Mouse (Mus musculus) brain, adult 2 months (tissue): ENCODE measurements at regions not wholly inside any gene's neighbourhood (a gene's known extent, or its start where the extent isn't known, plus 50 kb on each side); places are given as distances from the start of the nearest gene placed in this dataset.
"Not testable (repeated sequence)": the region's sequence is repeated elsewhere in the genome, so short reads cannot be mapped to it uniquely, and the experiment has no call there.

Experiments
- DNase-seq: peaks from one replicate; pipeline ENCODE4 v3.0.0; 2011; ENCODE audit warnings: low read depth, low spot score

DNA sequence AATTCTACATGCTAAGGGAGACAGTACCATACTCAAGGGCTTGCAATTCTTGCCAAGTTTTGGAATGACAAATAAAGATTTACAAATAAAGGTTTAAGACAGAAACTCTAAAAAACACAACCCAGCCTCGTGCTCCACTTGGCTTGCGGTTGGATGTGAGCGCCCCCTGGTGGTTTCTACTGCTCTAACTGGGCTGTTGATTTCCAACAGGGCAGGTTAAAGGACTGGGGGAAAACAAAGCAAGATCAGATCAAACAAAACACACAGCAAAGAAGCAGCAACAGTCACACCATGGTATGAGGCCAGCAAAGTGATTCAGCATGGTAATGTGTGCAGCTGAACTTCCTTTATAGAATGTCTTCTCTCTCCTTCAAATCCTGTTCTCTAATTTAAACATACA lies 339.2 kb downstream of the Adam3 start:
- peak; percentile 80 for DNase-seq

GRCm38 (mm10) chr8:24383963-24384435 lies 341.7 kb downstream of the Adam3 start:
- DNase-seq: no peak

- DNase-seq: no peak
Observed at GRCm38 (mm10) chr8:24383130-24383962, 342.3 kb downstream of the Adam3 start.

DNA sequence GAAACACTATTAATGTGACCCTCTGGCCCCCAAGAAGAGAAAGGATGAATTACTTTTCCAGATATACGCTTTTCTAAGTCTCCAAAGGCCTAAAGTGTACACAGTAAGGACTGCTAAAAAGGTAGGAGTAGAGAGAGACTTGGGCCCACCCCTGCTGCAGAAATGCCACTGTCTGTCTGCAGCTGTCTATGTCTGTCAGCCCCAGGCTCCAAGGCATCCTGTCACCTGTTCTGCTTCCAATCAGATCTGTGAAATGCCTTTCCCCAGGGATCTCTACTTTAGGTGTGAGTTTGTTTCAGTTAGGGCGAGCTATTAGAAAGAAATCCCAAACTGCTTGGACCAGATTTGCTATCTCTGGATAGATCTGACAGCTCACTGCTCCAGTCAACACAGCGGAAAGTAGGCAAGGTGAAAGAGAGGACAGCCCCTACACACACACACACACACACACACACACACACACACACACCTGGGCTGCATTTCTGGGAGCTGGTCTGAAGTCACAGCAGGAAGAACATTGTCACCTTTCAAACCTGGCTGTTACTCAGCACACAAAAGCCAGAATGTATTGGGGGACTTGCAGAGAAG lies 343.9 kb downstream of the Adam3 start:
- DNase-seq: no peak

GRCm38 (mm10) chr8:24378070-24378469 lies 347.6 kb downstream of the Adam3 start:
- DNase-seq: no peak

GRCm38 (mm10) chr8:24376846-24377245 lies 348.8 kb downstream of the Adam3 start:
- DNase-seq: not testable (repeated sequence)

GRCm38 (mm10) chr8:24374503-24374902 lies 351.1 kb downstream of the Adam3 start:
- no peak for DNase-seq

DNA sequence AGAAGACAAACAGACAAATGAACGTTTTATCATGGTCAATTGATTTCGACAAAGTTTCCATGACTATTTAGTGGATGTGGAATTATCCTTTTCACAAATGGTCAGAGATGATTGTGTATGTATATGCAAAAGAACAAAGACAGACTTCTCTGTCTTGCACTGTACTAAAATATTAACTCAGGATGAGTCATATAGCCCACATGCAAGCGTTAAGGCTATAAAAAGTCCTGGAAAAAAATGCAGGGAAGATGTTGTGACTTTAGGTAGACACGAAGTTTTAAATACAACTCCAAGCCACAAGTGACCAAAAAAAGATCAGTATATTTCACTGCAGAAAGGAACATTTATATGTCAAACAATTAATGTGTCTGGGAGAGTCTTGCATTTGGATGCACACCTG lies 353.6 kb downstream of the Adam3 start:
- peak; percentile 51 for DNase-seq

GRCm38 (mm10) chr8:24366000-24366399 lies 359.7 kb downstream of the Adam3 start:
- DNase-seq: peak; percentile 78

DNA sequence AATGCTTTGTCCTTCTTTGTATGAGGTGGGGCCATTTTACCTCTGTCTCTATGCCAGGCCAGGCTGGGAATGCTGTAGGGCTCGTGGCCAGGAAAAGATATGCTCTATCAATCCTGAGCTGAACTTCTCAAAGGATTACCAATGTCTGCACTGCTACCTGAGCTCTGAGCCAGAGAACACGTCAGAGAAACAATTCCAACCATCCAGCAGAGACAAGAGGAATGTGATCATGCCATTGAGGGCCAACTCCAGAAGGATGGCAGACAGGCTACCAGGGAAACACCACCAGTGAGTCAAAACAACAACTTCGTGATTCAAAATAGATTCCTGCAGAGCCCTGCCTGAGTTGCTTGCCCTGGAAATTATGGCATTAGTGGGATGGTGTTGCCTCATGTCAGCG lies 361.0 kb downstream of the Adam3 start:
- no peak for DNase-seq

DNA sequence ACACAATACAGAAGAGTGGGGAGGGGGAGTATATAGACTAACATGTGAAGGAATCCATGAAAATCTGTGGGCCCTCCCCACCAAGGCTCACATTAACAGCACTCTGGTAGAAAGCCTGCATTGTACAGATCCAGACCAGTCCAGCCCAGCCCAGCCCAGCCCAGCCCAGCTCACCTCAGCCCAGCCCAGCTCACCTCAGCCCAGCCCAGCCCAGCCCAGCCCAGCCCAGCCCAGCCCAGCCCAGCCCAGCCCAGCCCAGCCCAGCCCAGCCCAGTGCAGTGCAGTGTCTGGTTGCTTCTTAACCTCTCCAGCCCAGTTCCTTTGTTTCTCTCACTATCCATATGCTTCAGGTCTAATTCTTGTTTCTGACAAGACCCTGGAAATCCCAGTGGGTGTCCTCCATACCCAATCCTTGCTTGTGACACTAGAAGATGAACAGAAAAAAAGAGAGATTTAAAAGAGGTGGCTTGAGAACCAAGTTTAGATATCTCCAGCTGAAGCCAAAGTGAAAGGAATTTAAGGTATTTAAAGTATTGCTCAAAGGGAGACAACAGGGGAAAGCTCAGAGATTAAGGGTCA lies 366.5 kb downstream of the Adam3 start:
- no peak for DNase-seq

DNA sequence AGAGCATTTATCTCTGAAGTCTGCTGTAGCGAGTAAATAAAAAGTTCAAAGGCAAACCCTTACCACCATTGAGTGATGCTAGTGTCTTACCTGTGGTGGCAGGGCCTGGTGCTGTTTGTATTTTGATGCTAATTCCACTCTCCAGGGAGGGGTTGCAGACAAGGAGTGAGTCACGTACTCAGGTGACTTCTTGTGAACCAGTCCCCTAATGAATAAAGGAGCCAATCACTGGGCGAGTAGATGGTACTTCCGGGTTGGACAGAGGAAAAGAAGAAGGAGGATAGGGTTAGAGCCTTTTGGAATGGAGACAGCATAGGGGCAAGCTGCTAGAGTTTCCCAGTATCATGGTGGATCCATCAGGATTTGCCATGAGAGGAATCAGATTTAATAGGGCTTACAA lies 370.5 kb downstream of the Adam3 start:
- no peak for DNase-seq

- DNase-seq: no peak
Observed at GRCm38 (mm10) chr8:24353842-24354241, 371.8 kb downstream of the Adam3 start.

- no peak for DNase-seq
Observed at GRCm38 (mm10) chr8:24352322-24352721, 373.3 kb downstream of the Adam3 start.

DNA sequence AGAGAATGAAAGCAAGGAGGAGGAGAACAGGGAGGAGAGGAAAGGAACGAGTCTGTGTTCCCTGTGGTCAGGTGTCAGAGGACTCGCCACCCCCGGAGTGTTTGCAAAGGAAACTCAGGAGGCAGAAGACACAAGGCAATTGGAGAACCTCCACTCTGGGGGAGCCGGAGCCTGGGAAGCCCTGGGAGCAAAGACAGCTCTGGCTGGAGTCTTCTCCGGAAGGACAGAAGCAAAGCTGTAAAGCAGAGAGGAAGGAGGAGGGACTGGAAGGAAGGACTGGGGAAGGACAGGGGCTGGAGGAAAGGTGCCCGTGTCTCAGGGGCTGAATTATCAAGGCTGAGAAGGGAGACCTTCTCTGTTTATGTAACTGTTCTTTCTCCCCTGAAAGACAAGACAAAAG lies 373.9 kb downstream of the Adam3 start:
- DNase-seq: no peak

DNA sequence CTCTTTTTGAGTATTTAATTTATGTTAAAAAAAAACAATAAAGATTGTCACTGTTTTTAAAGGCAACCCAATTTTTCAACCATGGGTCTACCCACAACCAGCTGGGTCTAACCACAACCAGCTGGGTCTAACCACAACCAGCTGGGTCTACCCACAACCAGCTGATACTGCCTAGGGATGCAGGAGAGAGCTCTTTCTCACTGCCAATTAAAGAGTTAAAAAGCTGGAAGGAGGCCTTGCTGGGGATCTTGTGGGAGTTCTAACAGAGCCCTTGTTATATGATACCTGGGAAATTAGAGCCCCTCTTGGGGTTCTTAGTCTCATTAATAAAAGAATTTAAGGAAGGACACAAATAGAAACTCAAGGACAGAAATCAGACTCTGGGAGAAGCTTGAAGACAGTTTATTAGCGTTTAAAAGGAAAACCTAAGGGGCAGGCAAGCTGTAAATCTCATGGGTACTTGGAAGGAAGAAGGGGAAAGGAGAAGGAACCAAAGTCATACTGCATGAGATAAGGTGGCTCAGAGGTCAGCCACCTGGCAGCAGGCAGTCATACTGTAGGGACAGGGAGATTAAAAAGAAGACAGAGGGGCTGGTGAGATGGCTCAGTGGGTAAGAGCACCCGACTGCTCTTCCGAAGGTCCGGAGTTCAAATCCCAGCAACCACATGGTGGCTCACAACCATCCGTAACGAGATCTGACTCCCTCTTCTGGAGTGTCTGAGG lies 379.1 kb downstream of the Adam3 start:
- no peak for DNase-seq

- DNase-seq: peak; percentile 19
Observed at GRCm38 (mm10) chr8:24338694-24339093, 387.0 kb downstream of the Adam3 start.

DNA sequence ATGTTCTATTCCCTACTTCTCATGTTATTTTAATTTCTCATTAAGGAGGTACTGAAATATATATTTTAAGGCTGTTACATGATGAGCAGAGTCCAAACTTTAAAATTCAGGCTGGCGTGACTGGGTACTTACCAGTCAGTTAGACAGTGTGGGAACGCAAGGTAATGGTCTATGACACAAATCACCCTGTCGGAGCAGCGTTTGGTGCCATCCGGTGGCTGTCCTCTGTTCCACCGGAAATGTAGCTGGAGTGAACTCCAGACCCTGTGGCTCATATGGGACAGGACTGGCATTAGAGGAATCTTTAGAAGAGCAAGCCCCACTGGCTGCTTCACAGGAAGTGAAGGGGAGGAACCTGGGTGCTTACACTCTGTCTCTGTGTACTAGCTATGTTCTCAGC lies 388.0 kb downstream of the Adam3 start:
- peak; percentile 48 for DNase-seq

DNA sequence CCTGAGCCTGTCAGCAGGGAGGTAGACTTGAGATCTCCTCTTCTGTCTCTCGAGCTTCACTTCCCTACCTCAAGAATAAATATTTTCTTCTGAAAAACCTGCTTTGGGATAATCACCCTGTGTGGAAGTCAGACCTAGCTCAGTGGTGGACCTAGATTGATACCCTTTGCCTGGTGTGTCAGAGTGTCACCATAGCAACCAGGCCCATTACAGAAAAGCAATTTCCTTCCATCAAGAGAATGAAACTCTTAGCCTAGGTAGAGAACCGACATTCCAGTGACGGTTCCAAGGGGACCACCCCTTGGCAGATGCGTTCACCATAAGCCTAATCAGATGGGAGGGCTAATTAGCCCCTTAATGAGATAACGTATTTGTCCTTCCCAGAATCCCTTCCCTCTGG lies 389.9 kb downstream of the Adam3 start:
- no peak for DNase-seq

DNA sequence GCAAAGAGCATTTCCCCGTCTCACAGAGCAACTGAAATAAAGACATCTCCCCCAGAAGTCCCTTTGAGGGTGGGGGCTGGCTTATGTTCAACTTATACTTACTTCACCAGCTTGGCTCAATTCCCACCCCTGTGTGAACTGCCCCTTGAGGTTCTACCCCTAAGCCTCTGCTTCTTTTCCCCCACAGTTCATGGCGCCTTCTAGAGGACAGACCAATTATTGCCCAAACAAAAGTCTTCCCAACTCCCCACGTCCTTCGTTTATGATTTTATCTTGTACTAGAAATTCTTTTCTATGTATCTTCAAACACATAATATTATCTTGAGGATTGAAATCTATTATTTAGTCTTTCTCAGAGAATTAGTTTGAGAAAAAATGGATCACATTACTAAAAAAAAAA lies 391.9 kb downstream of the Adam3 start:
- no peak for DNase-seq

DNA sequence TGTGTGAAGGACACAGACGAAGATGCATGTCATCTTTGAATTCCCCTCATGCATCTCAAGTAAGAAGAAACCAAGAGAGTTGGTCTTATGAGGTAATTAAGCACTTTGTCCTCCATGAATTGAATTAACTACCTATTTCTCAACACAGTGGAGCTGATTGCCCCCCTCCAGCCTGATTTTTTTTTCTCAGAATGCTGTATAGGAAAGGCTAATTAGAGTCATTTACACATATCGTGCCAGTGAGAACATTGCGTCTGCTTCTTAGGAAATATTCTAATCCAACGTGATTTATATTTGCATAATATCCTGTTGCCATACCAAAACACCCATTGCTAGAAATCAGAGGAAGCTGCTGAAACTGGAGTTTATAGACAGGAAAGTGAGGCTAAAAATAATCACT lies 414.8 kb downstream of the Adam3 start:
- no peak for DNase-seq

DNA sequence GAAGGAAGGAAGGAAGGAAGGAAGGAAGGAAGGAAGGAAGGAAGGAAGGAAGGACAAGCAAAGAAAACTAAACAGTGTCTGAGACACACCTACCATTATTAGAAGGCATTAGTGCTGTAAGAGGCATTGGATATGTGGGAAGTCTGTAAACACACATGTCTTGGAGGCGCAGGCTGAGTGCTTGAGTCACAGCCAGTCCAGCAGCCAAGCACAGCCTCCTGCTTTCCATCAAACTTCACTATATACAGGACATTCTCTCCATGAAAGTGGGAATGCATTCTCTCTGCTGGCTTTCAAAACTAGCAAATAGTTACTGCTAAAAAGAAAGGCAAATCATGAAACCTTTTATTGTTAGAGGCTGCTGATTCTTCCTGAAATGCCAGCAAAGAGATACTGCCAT lies 431.1 kb downstream of the Adam3 start:
- DNase-seq: no peak
